Mouse (Mus musculus): Measurements from ENCODE around the gene Gm9639. TPM values are rescaled to one million over a fixed set of nuclear protein-coding genes. Genes with fewer than 3 reads are reported as not detected.
"Not testable (repeated sequence)": the region's sequence is repeated elsewhere in the genome, so short reads cannot be mapped to it uniquely, and the experiment has no call there.

Gene Gm9639
- polyA plus RNA-seq, 3 experiments from 2014 or later: not detected

- ATAC-seq: not testable (repeated sequence)
These were observed 42.6 kb downstream of the Gm9639 start for GRCm38 (mm10) chr10:77752312-77752711.

- not testable (repeated sequence) for ATAC-seq
These were observed 43.6 kb downstream of the Gm9639 start, which contains the start of gene Gm9736 for GRCm38 (mm10) chr10:77751254-77751653. Gene Gm9736 (minus strand): TSS chr10:77751354.

GRCm38 (mm10) chr10:77750686-77751085 is 44.2 kb downstream of the Gm9639 start:
- not testable (repeated sequence) for ATAC-seq

Other genes starting within 250 kb of the Gm9639 start
- 100 to 1,000 TPM in 2 of 3 experiments, 10 to 100 TPM in 1; 83.7 to 113 (median 112) TPM for gene Pttg1ip, start 213.4 kb downstream of the Gm9639 start, polyA plus RNA-seq (2017; shearing (Covaris generic))
- 10 to 100 TPM; 73.1 to 90.7 (median 74.3) TPM for gene Sumo3, start 189.0 kb downstream of the Gm9639 start, polyA plus RNA-seq (2017; shearing (Covaris generic))
- gene Gm49325, start 188.9 kb downstream of the Gm9639 start, polyA plus RNA-seq (2017; shearing (Covaris generic)): 10 to 100 TPM in 1 of 3 experiments, 1 to 10 TPM in 1, not detected in 1; 3.6 to 10.0 TPM
- 10 to 100 TPM; 41.1 to 55.4 (median 50.1) TPM for gene Ube2g2, start 172.8 kb downstream of the Gm9639 start, polyA plus RNA-seq (2017; shearing (Covaris generic))
- gene Tspear, start 108.5 kb downstream of the Gm9639 start, polyA plus RNA-seq (2017; shearing (Covaris generic)): under 1 TPM; 0.26 to 0.54 (median 0.28) TPM
- gene Gm19402, start 104.3 kb downstream of the Gm9639 start, polyA plus RNA-seq (2017; shearing (Covaris generic)): not detected
- gene Gm9508, start 97.8 kb downstream of the Gm9639 start, polyA plus RNA-seq (2017; shearing (Covaris generic)): not detected
- not detected for gene Gm10272, start 88.5 kb downstream of the Gm9639 start, polyA plus RNA-seq (2017; shearing (Covaris generic))
- not detected for gene Gm10024, start 83.6 kb downstream of the Gm9639 start, polyA plus RNA-seq (2017; shearing (Covaris generic))
- not detected for gene Gm10142, start 79.3 kb downstream of the Gm9639 start, polyA plus RNA-seq (2017; shearing (Covaris generic))
- not detected for gene Krtap12-1, start 74.5 kb downstream of the Gm9639 start, polyA plus RNA-seq (2017; shearing (Covaris generic))
- gene Gm10100, start 68.6 kb downstream of the Gm9639 start, polyA plus RNA-seq (2017; shearing (Covaris generic)): not detected
- not detected for gene Gm18596, start 52.4 kb downstream of the Gm9639 start, polyA plus RNA-seq (2017; shearing (Covaris generic))
- gene Gm9736, start 43.7 kb downstream of the Gm9639 start, polyA plus RNA-seq (2017; shearing (Covaris generic)): not detected
- gene Gm3233, start 35.4 kb downstream of the Gm9639 start, polyA plus RNA-seq (2017; shearing (Covaris generic)): not detected
- not detected for gene Gm3238, start 23.8 kb downstream of the Gm9639 start, polyA plus RNA-seq (2017; shearing (Covaris generic))
- gene Gm7138, start 18.1 kb downstream of the Gm9639 start, polyA plus RNA-seq (2017; shearing (Covaris generic)): not detected
- not detected for gene Gm3250, start 12.5 kb downstream of the Gm9639 start, polyA plus RNA-seq (2017; shearing (Covaris generic))
- not detected for gene Gm7137, start 6.9 kb downstream of the Gm9639 start, polyA plus RNA-seq (2017; shearing (Covaris generic))
- gene Gm19668, start 4.1 kb upstream of the Gm9639 start, polyA plus RNA-seq (2017; shearing (Covaris generic)): not detected
- not detected for gene Gm9507, start 16.8 kb upstream of the Gm9639 start, polyA plus RNA-seq (2017; shearing (Covaris generic))
- not detected for gene Gm2696, start 19.6 kb upstream of the Gm9639 start, polyA plus RNA-seq (2017; shearing (Covaris generic))
- gene Krtap10-4, start 32.0 kb upstream of the Gm9639 start, polyA plus RNA-seq (2017; shearing (Covaris generic)): not detected
- gene Krtap10-10, start 40.9 kb upstream of the Gm9639 start, polyA plus RNA-seq (2017; shearing (Covaris generic)): not detected
- not detected for gene Gm36176, start 51.7 kb upstream of the Gm9639 start, polyA plus RNA-seq (2017; shearing (Covaris generic))
- not detected for gene Gm10318, start 57.8 kb upstream of the Gm9639 start, polyA plus RNA-seq (2017; shearing (Covaris generic))
- gene Gm3285, start 66.9 kb upstream of the Gm9639 start, polyA plus RNA-seq (2017; shearing (Covaris generic)): not detected
- not detected for gene Lrrc3, start 107.5 kb upstream of the Gm9639 start, polyA plus RNA-seq (2017; shearing (Covaris generic))
- gene Trpm2, start 175.5 kb upstream of the Gm9639 start, polyA plus RNA-seq (2017; shearing (Covaris generic)): under 1 TPM in 2 of 3 experiments, not detected in 1; 0.13 to 0.59 TPM
- gene 1810043G02Rik, start 183.4 kb upstream of the Gm9639 start, polyA plus RNA-seq (2017; shearing (Covaris generic)): 1 to 10 TPM; 5.9 to 9.5 (median 7.7) TPM
- gene Pfkl, start 215.0 kb upstream of the Gm9639 start, polyA plus RNA-seq (2017; shearing (Covaris generic)): 10 to 100 TPM; 58.9 to 60.6 (median 59.1) TPM
- not detected for gene Dnmt3l, start 246.9 kb upstream of the Gm9639 start, polyA plus RNA-seq (2017; shearing (Covaris generic))
- gene Aire, start 248.5 kb upstream of the Gm9639 start, polyA plus RNA-seq (2017; shearing (Covaris generic)): under 1 TPM in 2 of 3 experiments, not detected in 1; 0.23 to 0.34 TPM